Mouse (Mus musculus) thymus, postnatal 25 days (tissue): ENCODE data around the gene Fry.
"Not testable (repeated sequence)": the region's sequence is repeated elsewhere in the genome, so short reads cannot be mapped to it uniquely, and the experiment has no call there.

Experiments used
- DNase-seq: peaks from one replicate; pipeline ENCODE4 v3.0.0; 2022

Gene Fry

DNA sequence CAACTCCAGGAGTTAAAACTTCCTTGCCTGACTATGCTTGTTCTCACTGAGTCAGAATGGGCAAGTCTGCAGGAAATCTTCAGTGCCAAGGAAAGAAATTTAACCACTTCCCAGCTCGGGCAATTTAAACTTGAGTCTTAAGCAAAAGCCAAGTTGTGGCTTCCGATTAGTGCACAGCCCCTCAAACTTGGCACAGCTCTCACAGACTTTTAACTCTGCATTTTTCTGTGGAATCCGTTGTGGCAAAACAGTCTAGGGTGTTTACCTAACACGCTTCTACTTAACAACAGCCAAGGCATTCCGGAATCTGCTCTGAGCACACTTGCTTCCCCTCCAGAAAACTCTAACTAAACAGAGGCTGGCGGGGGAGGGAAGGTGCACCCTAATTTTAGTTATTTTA is 346.8 kb downstream of the Fry start:
- DNase-seq = no peak

DNA sequence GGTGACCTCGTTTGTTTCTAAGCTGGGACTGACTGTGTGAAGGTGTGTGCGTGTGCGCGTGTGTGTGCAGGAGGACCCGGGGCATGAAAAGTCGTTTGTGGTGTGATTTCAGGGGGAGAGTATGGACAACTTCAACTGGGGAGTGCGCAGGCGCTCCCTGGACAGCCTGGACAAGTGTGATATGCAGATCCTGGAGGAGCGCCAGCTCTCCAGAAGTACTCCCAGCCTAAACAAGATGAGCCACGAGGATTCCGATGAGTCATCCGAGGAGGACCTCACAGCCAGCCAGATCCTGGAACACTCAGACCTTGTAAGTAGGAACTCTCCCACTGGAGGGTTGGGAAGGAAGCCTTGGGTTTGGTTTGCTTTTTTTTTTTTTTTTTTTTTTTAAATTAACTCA is 347.7 kb downstream of the Fry start:
- no peak for DNase-seq

DNA sequence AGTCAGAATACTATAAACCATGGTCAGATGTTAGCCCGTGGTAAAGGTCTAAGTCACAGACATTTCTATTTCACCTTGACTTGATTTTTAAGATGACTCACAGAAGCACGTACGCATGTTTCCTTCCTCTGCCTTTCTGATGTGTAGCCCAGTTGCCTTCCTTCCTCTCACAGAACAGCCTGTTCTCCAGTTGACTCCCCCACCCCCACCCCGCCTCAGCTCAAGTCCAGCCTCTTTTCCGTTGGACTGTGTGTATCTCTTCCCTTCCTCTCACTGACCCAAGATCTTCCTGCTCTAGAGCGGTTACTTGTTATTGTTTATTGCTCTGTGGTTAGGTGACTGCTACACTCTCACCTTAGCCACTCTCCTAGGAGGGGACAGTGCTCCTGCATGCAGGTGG is 350.0 kb downstream of the Fry start:
- no peak for DNase-seq

DNA sequence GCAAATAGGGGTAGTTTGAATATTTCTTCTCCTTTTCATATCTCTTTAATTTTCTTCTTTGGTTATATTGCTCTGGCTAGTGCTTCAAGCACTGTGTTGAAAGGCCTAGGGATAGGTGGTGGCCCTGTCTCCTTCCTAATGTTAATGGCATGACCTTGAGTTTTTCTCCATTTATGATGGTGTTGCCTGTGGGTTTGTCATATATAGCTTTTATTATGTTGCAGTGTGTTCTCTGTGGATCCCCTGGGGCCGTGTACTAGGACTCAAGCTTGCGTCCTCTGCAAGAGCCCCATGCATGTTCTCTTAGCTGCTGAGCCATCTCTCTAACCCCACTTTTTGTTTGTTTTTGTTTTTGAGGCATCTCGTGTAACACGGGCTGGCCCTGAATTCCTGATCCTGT is 358.9 kb downstream of the Fry start:
- no peak for DNase-seq

DNA sequence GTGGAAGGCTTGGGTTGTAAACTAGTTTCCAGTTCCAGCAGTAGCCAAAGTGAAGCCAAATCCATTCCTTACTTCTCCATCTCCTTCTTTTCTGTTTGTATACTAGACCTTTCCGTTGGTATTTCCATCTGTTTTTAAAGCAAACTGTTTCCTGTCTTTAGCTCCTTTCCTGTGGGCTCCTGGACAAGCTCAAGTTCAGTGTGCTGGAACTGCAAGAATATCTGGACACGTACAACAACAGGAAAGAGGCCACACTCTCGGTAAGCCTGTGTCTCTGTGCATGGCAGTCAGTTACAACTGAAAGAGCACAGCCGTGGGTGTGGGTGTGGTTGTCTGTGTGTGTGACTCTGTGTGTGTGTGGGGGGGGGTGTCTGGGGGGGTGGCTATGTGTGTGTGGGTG is 360.2 kb downstream of the Fry start:
- no peak for DNase-seq

DNA sequence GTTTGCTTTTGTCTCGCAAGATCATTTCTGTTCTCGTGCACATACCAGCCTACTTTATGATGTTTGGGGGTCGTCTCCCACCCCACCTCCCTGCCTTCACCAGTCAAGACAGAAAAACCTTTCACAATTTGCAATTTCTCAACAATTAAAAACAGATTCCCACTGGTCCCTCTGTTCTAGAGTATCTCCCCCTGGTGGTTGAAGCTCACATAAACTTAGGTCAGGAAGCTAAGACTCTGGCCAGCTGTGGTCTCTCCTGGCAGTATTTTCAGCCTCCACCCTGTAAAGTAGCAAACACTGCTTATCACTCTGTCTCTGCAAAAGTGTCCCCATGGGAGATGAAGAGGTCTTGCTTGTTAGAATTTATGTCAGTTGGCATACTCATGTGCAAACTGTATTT is 366.8 kb downstream of the Fry start:
- peak; percentile 9 for DNase-seq

DNA sequence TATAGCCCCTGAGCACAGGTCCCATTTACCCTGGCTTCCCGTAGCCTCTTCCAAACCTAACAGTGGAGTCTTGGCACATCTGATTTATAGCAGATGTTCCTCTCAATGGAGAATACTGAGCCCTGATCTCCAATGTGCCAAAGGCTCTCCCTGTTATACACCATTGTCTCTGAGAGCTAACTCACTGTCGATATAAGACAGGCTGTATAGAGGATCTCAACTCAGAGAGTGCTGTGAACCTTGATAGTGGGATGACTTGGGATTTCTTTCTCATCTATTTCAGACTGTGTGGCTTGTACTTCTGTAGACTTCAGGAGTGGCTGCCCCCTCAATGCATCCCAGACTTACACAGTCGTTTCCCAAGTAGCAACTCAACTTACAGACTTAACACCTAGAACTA is 371.8 kb downstream of the Fry start:
- DNase-seq = no peak

DNA sequence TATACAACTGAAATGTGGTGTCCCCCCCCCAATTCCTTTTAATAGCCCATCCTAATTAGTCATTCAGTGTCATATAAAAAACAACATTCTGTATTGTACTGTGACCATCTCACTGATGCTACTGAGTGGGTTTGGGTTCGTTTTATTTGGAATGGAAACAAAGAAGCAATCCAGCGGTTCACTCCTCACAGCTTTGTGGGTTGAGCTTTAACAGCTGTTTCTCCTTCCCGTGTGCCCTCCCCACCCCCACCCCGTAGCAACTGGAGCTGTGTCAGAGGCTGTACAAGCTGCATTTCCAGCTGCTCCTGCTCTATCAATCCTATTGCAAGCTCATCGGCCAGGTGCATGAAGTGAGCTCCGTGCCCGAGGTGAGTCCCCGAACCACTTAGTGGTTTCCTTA is 372.4 kb downstream of the Fry start:
- DNase-seq = no peak

DNA sequence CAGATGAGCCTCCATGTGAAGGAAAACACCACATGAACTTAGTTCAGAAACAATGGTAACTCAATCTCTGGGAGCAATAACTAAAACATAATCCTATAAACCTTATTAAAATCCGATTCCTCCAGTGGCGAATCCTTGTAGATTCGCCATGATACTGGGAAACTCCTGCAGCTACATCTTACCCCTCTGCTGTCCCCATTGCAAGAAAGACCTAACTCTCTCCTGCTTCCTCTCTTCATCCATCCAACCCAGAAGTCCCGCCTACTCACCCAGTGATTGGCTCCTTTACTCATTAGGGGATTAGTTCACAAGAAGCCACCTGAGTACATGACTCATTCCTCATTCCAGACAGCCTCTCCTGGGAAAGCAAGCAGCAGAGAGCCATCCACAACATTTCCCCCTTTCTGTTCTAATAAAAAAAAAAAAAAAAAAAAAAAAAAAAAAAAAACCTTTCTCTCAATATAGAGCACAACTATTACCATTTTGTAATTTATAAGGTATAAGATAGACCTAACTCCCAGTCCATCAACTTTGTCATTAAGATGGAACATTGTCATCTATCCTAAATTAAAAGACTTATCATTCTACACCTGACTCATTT is 373.2 kb downstream of the Fry start:
- DNase-seq = not testable (repeated sequence)

DNA sequence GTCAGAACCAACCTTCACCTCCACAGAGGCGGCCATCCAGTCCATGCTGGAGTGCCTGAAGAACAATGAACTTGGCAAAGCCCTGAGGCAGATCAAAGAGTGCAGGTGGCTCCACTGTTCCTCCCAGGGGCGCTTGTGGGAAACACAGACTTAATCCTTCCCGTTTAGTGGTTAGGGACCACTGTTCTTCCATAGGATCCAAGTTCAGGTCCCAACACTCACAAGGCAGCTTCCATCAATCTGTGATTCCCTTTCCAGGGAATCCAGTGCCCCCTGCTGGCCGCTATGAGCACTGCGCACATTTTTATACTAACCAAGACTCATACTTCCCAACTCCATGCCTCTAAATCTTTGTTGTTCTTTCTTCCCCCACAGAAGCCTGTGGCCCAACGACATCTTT is 377.3 kb downstream of the Fry start:
- peak; percentile 35 for DNase-seq

DNA sequence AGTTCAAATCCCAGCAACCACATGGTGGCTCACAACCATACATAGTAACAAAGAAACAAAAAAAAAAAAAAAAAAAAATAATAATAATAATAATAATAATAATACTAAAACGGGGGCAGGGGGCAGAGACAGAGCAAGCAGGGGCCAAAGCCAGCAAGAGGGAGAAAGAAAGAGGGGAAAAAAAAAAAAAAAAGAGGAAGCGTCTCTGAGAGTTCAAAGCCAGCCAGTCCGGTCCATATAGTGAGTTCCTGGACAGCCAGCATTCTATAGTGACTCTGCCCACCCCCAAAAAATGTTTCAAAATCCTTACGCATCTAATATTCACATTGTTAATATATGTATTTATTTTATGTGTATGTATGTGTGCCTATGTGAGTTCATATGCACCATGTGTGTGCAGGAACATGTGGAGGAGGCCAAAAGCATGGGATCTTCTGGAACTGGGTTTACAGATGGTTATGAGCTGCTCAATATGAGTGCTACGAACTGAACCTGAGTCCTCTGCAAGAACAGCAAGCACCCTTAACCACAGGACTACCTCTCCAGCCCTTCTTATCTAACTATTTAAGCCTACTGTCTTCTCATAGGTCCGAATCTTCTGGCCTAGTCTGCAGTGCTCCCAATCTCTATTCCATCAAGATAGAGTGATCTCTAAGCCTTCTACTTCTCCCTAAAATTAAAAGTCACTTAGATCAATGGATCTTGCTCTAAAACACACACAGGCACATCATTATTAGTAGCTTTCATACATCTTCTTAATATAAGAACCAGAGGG is 392.2 kb downstream of the Fry start:
- DNase-seq = no peak

DNA sequence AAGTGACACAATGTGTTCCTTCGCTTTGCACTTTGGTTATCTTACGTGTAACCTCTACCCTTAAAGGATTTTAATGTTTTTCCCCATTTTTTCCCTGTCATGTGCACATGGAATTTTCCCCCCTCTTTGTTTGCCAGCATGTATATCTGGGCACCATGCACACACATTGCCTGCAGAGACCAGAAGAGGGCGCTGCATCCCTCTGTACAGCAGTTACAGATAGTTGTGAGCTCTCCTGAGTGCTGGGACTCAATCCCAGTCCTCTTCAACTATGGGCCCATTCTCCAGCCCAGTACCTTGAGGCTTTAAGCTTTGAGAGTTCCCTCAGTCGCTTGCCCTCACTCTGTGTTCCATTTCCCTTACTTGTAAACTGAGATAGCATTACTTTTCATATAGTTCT is 394.8 kb downstream of the Fry start:
- no peak for DNase-seq

DNA sequence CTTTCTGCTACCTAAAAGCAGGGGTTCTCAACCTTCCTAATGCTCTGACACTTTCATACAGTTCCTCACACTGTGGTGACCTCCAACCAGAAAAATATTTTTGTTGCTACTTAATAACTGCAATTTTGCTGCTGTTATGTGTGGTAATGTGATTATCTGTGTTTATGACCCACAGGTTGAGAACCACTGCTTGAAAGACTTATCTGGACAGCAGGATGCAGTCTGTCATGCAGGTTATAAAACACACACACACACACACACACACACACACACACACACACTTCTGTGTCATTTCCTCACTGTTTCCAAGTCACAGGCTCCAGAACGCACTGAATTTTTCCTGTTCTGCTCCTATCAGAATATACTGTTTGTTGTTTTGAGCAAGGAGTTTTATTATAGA is 395.6 kb downstream of the Fry start:
- no peak for DNase-seq

DNA sequence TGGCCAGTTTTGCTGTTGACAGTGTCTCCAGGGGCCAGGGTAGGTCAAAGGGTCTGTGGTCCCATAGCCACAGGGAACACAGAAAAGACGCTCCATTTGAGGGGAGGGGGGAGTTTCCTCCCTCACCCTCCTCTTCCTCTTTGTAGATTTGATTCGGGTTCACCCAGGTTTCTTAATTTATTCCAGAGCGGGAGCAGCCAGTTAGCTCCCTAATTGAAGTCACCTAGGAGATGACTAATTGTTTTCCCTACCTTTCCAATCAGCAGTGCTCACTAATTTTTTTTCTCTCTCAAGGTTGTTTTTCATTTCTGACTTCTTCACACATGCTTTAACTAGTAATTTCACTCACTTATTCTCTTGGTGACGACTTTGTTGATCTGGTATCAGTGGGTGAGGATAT is 399.6 kb downstream of the Fry start, which contains the start of gene Zar1l:
Zar1l (minus strand) TSS at position 101 of the 400 bp plus-strand sequence.
- DNase-seq = no peak

DNA sequence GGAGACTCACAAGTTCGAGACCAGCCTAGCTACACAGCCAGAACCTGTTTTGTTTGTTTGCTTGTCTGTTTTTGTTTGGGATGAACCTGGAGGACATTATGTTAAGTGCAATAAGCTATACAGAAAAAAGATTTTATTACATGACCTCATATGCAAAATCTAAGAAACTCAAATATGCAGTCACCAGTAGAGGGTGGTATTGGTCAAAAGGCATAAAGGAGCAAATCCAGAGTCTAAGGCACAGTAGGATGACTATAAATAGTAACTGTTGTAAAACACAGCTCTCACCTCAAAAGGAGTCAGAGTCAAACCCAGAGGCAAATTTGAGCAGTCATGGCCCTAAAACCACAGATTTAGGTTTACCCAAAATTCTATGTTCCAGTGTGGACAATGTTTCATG is 401.1 kb downstream of the Fry start:
- no peak for DNase-seq

DNA sequence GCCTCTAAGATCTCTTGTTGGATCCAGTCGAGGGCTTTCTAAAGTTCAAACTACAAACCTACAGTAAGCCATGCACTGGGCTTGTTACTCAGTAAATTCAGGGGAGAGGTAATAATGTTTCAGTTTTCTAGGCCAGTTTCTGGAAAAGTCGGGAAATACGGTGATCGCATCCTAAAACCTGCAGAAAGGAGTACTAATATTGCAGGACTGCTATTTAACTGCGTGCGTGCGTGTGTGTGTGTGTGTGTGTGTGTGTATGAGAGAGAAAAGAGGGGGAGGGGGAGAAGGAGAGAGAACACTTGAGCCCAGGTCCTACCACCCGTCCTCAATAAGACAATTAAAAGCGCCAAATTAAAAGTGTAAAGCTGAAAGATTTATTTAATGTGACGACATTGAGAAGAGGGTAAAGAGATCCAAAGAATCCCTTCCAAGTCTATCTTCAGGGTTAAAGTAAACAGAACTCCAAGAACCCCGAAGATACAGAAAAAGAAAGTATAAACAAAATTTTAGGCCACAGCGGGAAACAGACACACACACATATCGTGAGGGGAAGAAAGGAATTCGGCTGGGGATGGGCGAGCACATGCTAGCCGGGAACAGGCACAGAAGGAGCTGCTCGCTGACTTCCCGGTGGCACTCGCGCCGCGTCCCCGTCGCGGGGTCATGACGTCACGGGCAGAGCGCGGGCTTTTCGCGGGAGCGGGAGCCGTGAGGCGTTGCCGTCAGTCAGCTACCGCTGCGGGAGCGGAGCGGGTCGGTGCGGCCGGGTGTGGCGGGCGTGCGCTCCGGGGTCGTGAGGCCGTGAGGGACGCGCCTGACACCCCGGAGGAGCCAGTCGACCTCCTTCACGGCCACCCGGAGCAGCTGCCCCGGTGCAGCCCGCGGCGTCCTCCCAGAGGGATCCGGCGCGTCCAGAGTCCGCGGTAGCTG is 403.8 kb downstream of the Fry start, which contains the start of gene Brca2:
Brca2 (plus strand) TSS at position 694 of the 930 bp plus-strand sequence.
- DNase-seq = peak; percentile 92

DNA sequence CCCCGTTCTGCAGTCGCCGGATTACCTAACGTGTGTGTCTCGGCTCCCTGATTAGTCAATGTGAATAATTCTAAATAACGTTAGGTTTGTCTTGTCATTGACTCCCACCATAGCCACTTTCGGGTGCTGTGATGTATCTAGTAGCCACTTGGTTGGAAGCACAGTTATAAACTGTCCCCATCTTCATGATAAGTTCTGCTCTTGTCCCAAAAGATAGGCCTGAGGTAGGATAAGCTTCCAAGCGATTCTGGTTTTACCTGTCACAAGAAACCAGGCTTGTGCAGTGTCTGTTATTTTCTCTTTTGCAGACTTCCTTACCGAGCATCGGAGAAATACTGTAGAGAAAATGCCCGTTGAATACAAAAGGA is 404.4 kb downstream of the Fry start:
- DNase-seq = no peak

DNA sequence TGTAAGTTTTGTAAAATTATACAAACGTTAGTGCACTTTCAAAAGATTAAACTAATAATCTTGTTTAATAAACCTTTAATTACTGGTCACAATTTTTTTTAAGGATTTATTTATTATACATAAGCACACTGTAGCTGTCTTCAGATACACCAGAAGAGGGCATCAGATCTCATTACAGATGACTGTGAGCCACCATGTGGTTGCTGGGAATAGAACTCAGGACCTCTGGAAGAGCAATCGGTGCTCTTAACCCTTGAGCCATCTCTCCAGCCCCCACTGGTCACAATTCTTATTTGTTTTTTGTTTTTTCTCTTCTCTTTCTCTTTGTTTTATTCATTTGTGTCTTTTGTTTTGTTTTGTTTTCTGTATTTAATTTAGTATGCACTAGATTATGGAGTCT is 406.8 kb downstream of the Fry start:
- no peak for DNase-seq

DNA sequence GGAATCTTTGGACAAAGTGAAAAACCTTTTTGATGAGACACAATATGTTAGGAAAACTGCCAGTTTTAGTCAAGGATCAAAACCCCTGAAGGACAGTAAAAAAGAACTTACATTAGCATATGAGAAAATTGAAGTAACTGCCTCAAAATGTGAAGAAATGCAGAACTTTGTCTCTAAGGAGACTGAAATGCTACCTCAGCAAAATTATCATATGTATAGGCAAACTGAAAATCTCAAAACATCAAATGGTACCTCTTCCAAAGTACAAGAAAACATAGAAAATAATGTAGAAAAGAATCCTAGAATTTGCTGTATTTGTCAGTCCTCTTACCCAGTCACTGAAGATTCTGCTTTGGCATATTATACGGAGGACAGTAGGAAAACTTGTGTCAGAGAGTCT is 422.9 kb downstream of the Fry start:
- DNase-seq = no peak

DNA sequence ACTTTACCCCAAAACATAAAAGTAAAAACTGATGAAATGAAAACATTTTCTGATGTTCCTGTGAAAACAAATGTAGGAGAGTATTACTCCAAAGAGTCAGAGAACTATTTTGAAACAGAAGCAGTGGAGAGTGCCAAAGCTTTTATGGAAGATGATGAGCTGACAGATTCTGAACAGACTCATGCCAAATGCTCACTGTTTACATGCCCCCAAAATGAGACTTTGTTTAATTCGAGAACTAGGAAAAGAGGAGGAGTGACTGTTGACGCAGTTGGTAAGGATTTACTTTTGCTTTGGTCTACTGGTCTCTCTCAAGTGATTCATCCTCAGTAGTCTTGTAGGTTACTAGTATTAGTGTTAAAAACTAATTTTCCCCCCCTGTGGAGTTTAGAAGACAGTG is 424.7 kb downstream of the Fry start:
- DNase-seq = no peak
